Mouse (Mus musculus) kidney, postnatal 0 days (tissue): ENCODE measurements at regions not wholly inside any gene's neighbourhood (a gene's known extent, or its start where the extent isn't known, plus 50 kb on each side); places are given as distances from the start of the nearest gene placed in this dataset.

Source experiments
- ATAC-seq: fragments of 200-750 bp; cut with Nextera tagmentation; replicated peaks from 2 replicates; pipeline ENCODE4 v1.8.0; 2017; ENCODE audit warnings: low read depth, moderate number of reproducible peaks, moderate TSS enrichment, moderate library complexity; ENCODE audit not compliant: low FRiP score
- DNase-seq: peaks from one replicate; pipeline ENCODE4 v3.0.0-alpha.2; 2016; ENCODE audit warnings: low spot score
- H3K27ac ChIP-seq: fragments of 300-500 bp; sonication (generic); 2 replicates; pipeline ENCODE4 v1.5.1; 2014; ENCODE audit warnings: mild to moderate bottlenecking
- H3K27me3 ChIP-seq: fragments of 300-500 bp; sonication (generic); 2 replicates; pipeline ENCODE4 v1.6.1; 2014; ENCODE audit warnings: low read length, mixed read lengths; ENCODE audit not compliant: insufficient read depth
- H3K36me3 ChIP-seq: fragments of 300-500 bp; sonication (generic); 2 replicates; pipeline ENCODE4 v1.6.1; 2014; ENCODE audit warnings: low read length, mixed read lengths; ENCODE audit not compliant: insufficient read depth
- H3K4me1 ChIP-seq: fragments of 300-500 bp; sonication (generic); replicated peaks from 2 replicates; pipeline ENCODE4 v1.6.1; 2014; ENCODE audit warnings: antibody characterized with exemption, low read length, mixed read lengths; ENCODE audit not compliant: insufficient read depth
- H3K4me2 ChIP-seq: fragments of 300-500 bp; sonication (generic); 2 replicates; pipeline ENCODE4 v1.6.1; 2014; ENCODE audit warnings: mild to moderate bottlenecking, low read length, moderate library complexity, mixed read lengths
- H3K4me3 ChIP-seq: fragments of 300-500 bp; sonication (generic); replicated peaks from 2 replicates; pipeline ENCODE4 v1.5.1; 2014; ENCODE audit warnings: low read depth, low read length
- H3K9ac ChIP-seq: fragments of 300-500 bp; sonication (generic); 2 replicates; pipeline ENCODE4 v1.6.1; 2014; ENCODE audit warnings: low read depth, low read length
- H3K9me3 ChIP-seq: fragments of 300-500 bp; sonication (generic); replicated peaks from 2 replicates; pipeline ENCODE4 v1.6.1; 2016; ENCODE audit warnings: low read length, inconsistent platforms, mixed read lengths
- CTCF ChIP-seq: IDR thresholded peaks from 2 replicates; pipeline ENCODE4 v1.5.1; 2016; ENCODE audit warnings: antibody characterized with exemption, low read depth, mild to moderate bottlenecking, moderate library complexity
- WGBS: fragments of 180-500 bp; shearing (Covaris S2); extraction: QIAGEN DNeasy Blood & Tissue Kit; methylation state at CpG from one replicate; pipeline ENCODE4 v1.1.7; 2014; 5-methylcytosine and 5-hydroxymethylcytosine counted together

DNA sequence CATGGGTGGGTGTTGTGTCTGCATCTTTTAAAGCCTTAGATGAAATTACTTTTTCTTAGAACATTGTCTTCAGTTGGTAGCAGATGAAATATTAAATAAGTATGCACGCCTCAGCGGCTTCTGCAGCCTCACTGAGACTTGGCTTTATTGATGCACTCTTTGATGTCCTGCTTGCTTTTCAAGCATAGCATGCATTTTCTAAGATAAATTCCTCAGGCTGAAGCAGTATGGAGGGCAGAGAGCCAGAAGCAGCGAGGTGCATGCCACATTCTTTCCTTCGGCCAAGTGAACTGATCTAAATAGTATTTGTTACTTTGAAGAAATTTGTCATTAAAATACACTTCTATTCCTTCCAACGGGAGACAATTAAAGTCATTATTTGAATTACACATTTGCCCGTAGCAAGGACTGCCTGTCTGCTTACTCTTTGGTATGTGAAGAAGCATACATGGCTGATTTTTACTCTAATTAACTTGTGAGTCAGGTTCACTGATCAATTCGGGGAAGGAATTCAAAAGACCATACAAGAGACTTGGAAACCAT, 224.3 kb upstream of the Nrsn1 start:
- no peak overlapping the region for H3K9ac ChIP-seq
- H3K4me3 ChIP-seq, result no peak overlapping the region
- 60% methylated on average over 7 of the region's 7 CpGs for WGBS
- H3K4me1 ChIP-seq, result no peaks in the 10 kb centered on the region
- ATAC-seq, result no peak
- no peak overlapping the region for H3K4me2 ChIP-seq
- no peaks in the 10 kb centered on the region for H3K36me3 ChIP-seq
- TF ChIP-seq CTCF, result no peak
- H3K27me3 ChIP-seq, result no peaks in the 10 kb centered on the region
- no peak overlapping the region for H3K27ac ChIP-seq
- DNase-seq, result no peak
- H3K9me3 ChIP-seq, result no peaks in the 10 kb centered on the region

GRCm38 (mm10) chr13:25490036-25490435, 219.7 kb upstream of the Nrsn1 start:
- no peak for ATAC-seq
- TF ChIP-seq CTCF, result no peak
- 52% methylated on average over 4 of the region's 4 CpGs for WGBS

DNA sequence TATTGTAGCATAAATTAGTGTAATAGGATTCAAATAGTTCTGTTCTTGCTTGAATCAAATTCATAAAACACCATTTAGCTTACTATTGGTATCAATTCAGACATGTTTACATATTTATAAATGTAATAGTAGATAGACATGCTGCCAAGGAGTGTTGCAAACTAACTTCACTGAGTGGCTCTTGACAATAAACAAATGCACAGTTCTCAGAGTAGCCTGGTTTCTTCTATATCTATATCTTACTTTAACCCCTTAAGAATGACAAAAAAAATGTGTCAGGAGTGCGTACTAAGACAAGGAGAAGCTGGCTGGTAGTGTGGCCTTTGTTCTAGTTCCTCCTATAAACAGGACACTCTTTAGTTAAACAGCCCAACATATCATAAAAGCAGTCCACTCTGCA, 213.0 kb upstream of the Nrsn1 start:
- WGBS, result 93% methylated on average over 1 of the region's 1 CpGs
- H3K27ac ChIP-seq, result no peak overlapping the region
- ATAC-seq, result no peak
- no peak overlapping the region for H3K4me3 ChIP-seq
- no peaks in the 10 kb centered on the region for H3K4me1 ChIP-seq
- no peaks in the 10 kb centered on the region for H3K9me3 ChIP-seq
- no peak overlapping the region for H3K9ac ChIP-seq
- H3K27me3 ChIP-seq, result no peaks in the 10 kb centered on the region
- TF ChIP-seq CTCF, result no peak
- no peak overlapping the region for H3K4me2 ChIP-seq
- DNase-seq, result no peak
- H3K36me3 ChIP-seq, result no peaks in the 10 kb centered on the region

More at GRCm38 (mm10) chr13:25490036-25490435, 219.7 kb upstream of the Nrsn1 start:
- H3K4me1 ChIP-seq, result no peaks in the 10 kb centered on the region
- H3K27ac ChIP-seq, result no peak overlapping the region
- no peaks in the 10 kb centered on the region for H3K36me3 ChIP-seq
- no peak for DNase-seq
- no peak overlapping the region for H3K9ac ChIP-seq
- H3K27me3 ChIP-seq, result no peaks in the 10 kb centered on the region
- H3K4me3 ChIP-seq, result no peak overlapping the region
- no peaks in the 10 kb centered on the region for H3K9me3 ChIP-seq
- H3K4me2 ChIP-seq, result no peak overlapping the region

DNA sequence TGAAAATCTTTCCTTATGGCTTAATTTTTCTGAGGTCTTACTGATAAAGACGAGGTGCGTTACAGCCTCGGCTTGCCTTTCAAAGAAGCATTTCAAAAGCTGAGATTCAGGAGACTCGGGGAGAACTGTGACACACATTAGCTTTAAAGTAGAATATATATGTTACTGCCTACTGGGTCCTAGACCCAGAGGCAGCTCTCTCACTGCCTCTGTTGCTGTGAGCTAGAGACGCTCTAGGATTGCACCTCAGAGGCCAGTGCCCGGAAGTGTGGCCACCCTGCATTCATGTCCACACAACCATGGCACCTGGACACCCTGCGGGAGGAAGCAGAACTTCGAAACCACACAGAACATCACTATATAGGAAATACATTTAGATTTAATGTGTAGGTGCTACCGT, 181.6 kb upstream of the Nrsn1 start:
- DNase-seq (no peak), ATAC-seq (no peak)
- TF ChIP-seq CTCF, result no peak
- Histone ChIP-seq H3K27ac (no peak overlapping the region), H3K27me3 (no peaks in the 10 kb centered on the region), H3K4me2 (no peak overlapping the region), H3K36me3 (no peaks in the 10 kb centered on the region), H3K9ac (no peak overlapping the region), H3K4me1 (no peaks in the 10 kb centered on the region), H3K4me3 (no peak overlapping the region), H3K9me3 (no peaks in the 10 kb centered on the region)
- 87% methylated on average over 9 of the region's 9 CpGs for WGBS

GRCm38 (mm10) chr13:25451357-25451861, 181.1 kb upstream of the Nrsn1 start:
- DNase-seq (no peak), ATAC-seq (no peak)
- Histone ChIP-seq H3K36me3 (no peaks in the 10 kb centered on the region), H3K27me3 (no peaks in the 10 kb centered on the region), H3K27ac (no peak overlapping the region), H3K4me3 (no peak overlapping the region), H3K4me2 (no peak overlapping the region), H3K4me1 (no peaks in the 10 kb centered on the region), H3K9ac (no peak overlapping the region), H3K9me3 (no peaks in the 10 kb centered on the region)
- WGBS, result 42% methylated on average over 13 of the region's 13 CpGs
- TF ChIP-seq CTCF, result no peak

GRCm38 (mm10) chr13:25429701-25430418, 159.6 kb upstream of the Nrsn1 start:
- H3K4me1 ChIP-seq, result no peaks in the 10 kb centered on the region
- no peaks in the 10 kb centered on the region for H3K27me3 ChIP-seq
- WGBS, result 65% methylated on average over 6 of the region's 6 CpGs
- H3K36me3 ChIP-seq, result no peaks in the 10 kb centered on the region
- H3K9ac ChIP-seq, result no peak overlapping the region
- no peak for ATAC-seq
- no peak for TF ChIP-seq CTCF
- H3K27ac ChIP-seq, result no peak overlapping the region
- no peak overlapping the region for H3K4me3 ChIP-seq
- no peak for DNase-seq
- no peak overlapping the region for H3K4me2 ChIP-seq
- no peaks in the 10 kb centered on the region for H3K9me3 ChIP-seq
